Mouse (Mus musculus) olfactory bulb, adult 2 months (tissue): ENCODE results near the gene Kif24.

Source experiments
- CTCF ChIP-seq: fragments of 200-500 bp; IDR thresholded peaks from 2 replicates; pipeline ENCODE4 v1.5.1; 2012; ENCODE audit warnings: low read depth, mild to moderate bottlenecking, low read length, moderate library complexity; ENCODE audit not compliant: insufficient read depth
- POLR2A ChIP-seq: fragments of 200-500 bp; IDR thresholded peaks from 2 replicates; pipeline ENCODE4 v1.6.1; 2012; ENCODE audit warnings: mild to moderate bottlenecking, low read depth, low read length, moderate library complexity; ENCODE audit not compliant: insufficient read depth

DNA sequence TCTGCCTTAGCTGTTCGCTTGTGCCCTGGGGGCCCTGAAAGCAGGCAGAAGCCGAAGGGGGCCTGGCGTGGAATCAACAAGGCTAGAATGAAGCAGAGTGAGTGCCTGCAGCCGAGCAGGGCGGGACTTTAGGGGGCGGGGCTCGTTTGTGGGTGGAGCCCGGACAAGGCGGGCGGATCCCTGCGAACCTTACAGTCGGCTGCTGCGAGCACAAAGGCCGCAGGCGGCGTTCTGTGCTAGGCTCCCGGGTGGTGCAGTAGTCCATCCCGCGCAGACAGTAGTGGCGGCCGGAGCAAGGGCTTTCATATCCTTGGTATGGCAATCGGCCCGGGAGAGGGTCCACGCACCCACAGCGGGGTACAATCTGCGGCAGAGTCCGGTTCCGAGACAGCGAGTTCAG is 42.2 kb upstream of the Kif24 start:
- no peak for TF ChIP-seq CTCF
- peak; percentile 71 for TF ChIP-seq POLR2A
